Mouse (Mus musculus) gastrocnemius, adult 18-20 months (tissue): Measurements from ENCODE around the gene Gpr83. TPM values are rescaled to one million over a fixed set of nuclear protein-coding genes. Genes with fewer than 3 reads are reported as not detected.
"Not testable (repeated sequence)": the region's sequence is repeated elsewhere in the genome, so short reads cannot be mapped to it uniquely, and the experiment has no call there.

Experiments used
- DNase-seq: peaks from one replicate; pipeline ENCODE4 v3.0.0; 2021; ENCODE audit warnings: low spot score
- total RNA-seq, 2 experiments: library from RNA; stranded (reverse); gene quantifications; 2 replicates each; pipeline ENCODE4 v1.2.3; 2021

Gene Gpr83
- total RNA-seq, 2 experiments from 2014 or later: not detected

DNA sequence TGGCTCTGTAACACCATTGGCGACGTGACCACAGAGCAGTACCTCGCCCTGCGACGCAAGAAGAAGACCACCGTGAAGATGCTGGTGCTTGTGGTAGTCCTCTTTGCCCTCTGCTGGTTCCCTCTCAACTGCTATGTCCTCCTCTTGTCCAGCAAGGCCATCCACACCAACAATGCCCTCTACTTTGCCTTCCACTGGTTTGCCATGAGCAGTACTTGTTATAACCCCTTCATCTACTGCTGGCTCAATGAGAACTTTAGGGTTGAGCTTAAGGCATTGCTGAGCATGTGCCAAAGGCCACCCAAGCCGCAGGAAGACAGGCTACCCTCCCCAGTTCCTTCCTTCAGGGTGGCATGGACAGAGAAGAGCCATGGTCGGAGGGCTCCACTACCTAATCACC is 8.3 kb downstream of the Gpr83 start:
- DNase-seq: no peak

- DNase-seq: no peak
Observed at GRCm38 (mm10) chr9:14870377-14870776, 10.4 kb downstream of the Gpr83 start.

- no peak for DNase-seq
Observed at GRCm38 (mm10) chr9:14870802-14871201, 10.8 kb downstream of the Gpr83 start.

DNA sequence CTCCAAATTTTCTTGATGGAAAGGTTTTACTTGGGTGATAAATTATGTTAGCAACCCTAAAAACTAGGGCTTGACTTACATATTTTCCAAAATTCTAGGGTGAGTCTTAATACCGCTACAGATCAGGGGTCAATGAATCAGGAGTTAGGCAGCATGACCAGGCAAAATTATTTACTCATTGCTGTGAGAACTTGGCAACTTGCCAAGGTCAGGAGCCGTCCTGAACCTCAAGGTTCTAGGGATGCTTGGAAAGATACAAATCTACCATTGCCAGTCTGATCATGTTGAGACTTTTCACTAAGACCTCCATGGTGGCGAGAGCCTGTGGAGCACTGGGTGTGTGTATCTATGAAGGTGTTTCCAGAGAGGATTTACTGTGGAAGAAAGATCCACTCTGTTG is 11.5 kb downstream of the Gpr83 start:
- no peak for DNase-seq

DNA sequence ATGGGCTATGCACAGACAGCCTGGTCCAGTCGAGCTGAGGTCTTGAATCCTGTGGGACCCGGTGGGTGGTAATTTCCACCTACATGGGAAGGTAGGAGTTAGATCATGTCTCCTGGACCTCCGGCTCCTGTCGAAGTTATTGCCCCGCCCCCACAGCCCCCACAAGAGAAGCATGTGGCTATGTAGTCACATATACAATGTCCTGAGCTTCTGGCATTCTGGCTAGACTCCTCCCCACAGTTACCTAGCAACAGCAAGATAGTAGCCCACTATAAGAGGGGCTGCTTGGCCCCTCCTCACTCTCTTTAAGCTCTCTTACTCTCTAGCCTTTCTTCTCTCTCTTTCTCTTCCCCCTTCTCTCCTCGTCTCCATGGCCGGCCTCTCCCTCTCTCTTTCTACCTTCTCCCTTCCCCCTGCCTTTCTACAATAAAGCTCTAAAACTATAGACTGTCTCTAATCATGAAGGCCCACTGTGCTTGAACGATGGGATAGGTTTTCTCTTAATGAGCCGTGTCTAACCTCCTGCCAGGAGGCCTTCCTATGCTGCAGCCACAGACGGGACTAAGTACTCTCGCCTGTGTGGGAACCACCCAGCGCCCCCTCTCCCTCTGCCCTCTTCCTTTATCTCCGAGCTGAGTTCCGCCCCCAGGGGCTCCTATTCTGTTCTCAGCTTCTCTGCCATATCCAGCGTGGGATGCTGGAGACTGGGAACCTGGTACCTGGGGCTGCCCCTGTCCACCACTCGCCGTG is 12.3 kb downstream of the Gpr83 start:
- no peak for DNase-seq

DNA sequence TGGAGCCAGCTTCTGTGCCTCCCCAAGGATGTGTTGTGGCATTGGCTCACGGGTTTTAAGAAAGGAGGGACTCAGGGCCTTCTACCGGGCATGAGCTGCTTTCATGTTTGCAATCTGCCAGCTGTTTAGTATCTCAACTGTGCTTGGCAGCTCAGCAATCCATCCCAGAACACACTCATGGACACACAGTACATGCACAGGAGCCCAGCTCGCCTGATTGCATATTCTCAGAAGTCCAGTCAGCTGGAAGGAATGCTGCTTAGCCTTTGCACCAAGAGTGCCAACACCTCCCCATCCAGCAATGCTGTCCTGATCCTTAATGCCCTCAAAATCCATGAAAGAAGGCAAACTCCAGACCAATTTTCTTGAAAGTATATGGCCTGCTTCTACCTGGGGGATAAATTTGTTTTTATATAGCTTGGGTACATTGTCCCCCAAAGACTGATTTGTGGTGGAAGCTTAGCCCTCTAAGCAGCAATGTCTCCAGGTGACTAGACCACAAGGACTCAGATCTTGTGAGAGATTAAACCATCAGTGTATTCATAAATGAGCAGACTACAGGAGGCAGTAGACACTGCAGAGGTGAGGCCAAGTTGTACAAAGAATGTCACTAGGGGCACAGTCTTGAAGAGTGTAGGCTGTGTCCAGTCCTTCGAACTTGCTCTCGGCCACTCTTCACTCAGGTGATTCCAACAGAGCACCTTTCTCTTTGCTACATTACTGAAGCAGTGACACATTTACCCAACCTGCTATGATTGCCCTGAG is 15.9 kb downstream of the Gpr83 start:
- peak; percentile 15 for DNase-seq

DNA sequence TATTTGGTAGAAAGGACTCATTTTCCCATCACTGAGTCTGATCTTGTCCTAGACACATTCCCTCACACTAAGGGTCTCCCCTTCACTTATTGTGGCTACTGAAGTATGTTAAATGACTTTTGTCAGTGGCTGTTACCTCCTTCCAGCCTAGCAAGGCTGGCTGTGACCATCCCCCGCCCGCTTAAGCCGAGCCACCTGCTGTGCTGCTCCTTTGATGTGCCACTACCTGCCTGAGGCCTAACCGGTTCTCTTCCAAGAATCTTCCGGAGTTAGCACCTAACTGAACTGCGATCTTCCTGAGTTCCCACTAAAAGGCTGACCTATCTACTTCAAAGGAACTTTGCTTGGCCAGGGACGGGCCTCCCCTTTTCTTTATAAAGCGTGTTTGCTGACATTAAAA is 16.6 kb downstream of the Gpr83 start:
- DNase-seq: not testable (repeated sequence)

DNA sequence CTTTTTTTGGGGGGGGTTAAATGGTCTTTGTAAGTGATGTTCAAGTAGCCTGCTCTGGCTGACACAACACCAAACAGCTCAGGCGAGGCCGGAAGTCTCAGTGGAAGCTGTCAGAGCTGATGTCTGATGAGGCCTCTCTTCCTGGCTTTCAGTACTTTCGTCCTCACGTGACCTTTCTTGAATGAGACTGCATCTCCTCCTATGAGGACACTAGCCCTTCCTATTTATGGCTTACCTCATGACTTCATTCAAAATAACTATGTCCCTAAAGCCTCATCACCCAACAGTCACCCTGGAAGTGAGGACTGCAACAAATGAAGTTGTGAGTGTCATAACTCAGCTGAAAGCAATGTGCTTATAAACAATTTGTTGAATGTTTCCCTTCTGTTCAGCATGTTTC is 24.6 kb downstream of the Gpr83 start:
- DNase-seq: no peak

GRCm38 (mm10) chr9:14885151-14885550 is 25.1 kb downstream of the Gpr83 start:
- DNase-seq: no peak

- DNase-seq: no peak
Observed at GRCm38 (mm10) chr9:14885954-14886353, 25.9 kb downstream of the Gpr83 start.

- DNase-seq: no peak
Observed at GRCm38 (mm10) chr9:14887787-14888382, 27.9 kb downstream of the Gpr83 start.

DNA sequence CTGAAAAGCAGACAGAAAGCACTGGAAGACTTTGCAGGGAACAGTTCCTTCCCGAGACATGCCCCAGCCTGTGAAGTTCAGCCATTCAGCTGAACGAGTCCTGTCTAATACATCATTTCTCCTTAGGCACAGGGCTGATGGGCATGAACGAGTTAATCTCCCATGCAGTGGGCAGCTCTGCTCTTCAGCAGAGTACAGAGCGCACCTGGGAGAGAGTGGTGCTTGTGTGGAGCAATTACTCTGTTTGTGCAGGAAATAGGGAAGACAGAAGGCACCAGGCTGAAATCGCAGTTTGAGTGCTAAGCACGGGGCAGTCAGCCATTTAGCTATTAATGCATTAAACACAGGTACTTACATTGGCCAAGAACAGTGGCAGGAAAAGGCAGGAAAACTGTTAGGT is 28.7 kb downstream of the Gpr83 start:
- DNase-seq: no peak

- no peak for DNase-seq
Observed at GRCm38 (mm10) chr9:14890699-14891098, 30.7 kb downstream of the Gpr83 start.

DNA sequence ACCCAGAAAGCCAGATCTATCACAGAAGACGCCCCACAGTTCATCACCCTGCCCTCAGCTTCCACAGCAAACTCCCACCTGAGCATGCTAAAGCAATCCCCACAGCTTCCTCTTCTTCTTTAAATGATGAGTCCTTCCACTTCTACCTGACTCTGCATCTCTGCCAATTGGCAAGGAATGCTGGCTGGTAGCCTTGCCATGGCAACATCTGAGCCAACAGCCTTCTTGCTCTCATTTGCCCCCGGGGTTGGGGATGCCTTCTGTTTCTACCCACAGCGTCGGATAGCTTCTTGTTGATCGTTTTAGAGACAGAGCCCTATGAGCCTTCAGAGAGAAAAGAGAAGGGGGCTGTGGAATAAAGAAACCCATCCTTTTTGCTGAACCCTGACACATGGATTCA is 31.9 kb downstream of the Gpr83 start:
- no peak for DNase-seq

DNA sequence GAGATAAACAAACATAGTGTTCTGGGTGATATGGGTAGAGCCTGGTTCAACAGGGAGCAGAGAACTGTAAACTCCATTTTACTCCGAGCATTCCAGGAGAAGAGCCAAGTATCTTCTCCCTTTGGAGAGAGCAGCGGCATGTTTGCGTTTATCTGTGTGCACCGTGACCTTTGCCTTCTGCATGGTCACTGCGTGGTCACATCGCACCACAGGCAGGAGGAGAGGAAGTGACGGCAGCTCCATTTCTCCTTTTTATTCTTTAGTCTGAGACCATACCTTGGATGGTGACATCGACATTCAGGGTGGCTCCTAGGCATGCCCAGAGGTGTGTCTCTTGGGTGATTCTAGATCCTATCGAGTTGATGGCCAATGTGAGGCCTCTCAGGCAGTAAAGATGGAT is 33.4 kb downstream of the Gpr83 start:
- DNase-seq: no peak

DNA sequence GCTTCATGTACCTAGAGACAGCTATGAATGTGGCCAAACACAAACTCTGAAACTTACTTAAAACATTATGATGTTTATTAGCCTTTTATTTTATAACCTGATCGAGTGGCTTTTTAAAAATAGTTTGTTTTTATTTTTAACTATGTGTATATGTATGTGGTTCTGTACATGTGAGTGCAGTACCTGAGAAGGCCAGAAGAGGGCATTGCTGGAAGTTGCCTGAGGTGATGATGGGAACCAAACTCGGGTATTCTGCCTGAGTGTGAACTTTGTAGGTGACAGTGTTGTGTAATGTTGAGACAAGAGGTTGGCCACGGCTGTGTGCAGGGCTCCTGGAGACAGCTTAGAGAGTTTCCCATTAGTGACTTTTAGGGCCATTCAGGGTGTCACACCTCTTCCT is 34.6 kb downstream of the Gpr83 start:
- DNase-seq: no peak

- DNase-seq: no peak
Observed at GRCm38 (mm10) chr9:14895237-14895835, 35.3 kb downstream of the Gpr83 start.

- DNase-seq: peak; percentile 9
Observed at GRCm38 (mm10) chr9:14897102-14897501, 37.1 kb downstream of the Gpr83 start.

GRCm38 (mm10) chr9:14901757-14902156 is 41.7 kb downstream of the Gpr83 start:
- no peak for DNase-seq

- DNase-seq: no peak
Observed at GRCm38 (mm10) chr9:14902416-14902815, 42.4 kb downstream of the Gpr83 start.

GRCm38 (mm10) chr9:14903006-14903405 is 43.0 kb downstream of the Gpr83 start:
- no peak for DNase-seq
